ENCODE assay signal across 10 mouse cellular contexts in genomic region chr1:172431836-172432586, GRCm38 (mm10). TPM values are rescaled to one million over a fixed set of nuclear protein-coding genes. Genes with fewer than 3 reads are reported as not detected.
DNase-seq lines count a peak whose midpoint lies in the region; ATAC-seq and TF ChIP-seq lines count a peak whose summit lies in the region.
"Had no signal": no experiment of that assay in that cellular context is flagged by ENCODE, and none has a peak within 500 bp of the region (broad histone marks: within the 10 kb centered on the region; RNA-seq: fewer than 3 reads in every experiment).

No protein-coding gene starts in this region.

- 0 out of 2 replicates have a peak, but pooled peaks cover 2% of the 10 kb centered on the region for H3K4me1 ChIP-seq in liver, adult 2 months (ENCODE audit: control insufficient read depth, insufficient read depth, low read length)
- H3K4me1 ChIP-seq in liver, embryonic 12.5 days, result peaks cover 18% of the 10 kb centered on the region
- no peaks in the 10 kb centered on the region for H3K4me1 ChIP-seq in kidney, adult 2 months (ENCODE audit: control insufficient read depth, insufficient read depth, low read length)
- no peaks in the 10 kb centered on the region for H3K4me1 ChIP-seq in forebrain, embryonic 12.5 days
- H3K4me1 ChIP-seq: liver, embryonic 15.5 days had no signal

- no peak overlapping the region; the same call in 1 of the 2 replicates for H3K27ac ChIP-seq in liver, adult 2 months (replicated peaks; ENCODE audit: insufficient read depth, low read depth, low read length)
- H3K27ac ChIP-seq in liver, embryonic 12.5 days, result no peak overlapping the region
- peak overlapping the region; percentile 85 for H3K27ac ChIP-seq in kidney, adult 2 months (ENCODE audit: insufficient read depth, low read depth, low read length)
- no peak overlapping the region for H3K27ac ChIP-seq in left cerebral cortex, adult 2 months
- no peak overlapping the region for H3K27ac ChIP-seq in forebrain, embryonic 12.5 days
- H3K27ac ChIP-seq: liver, embryonic 15.5 days had no signal

- TF ChIP-seq POLR2A in liver, adult 2 months (IDR thresholded peaks at IDR 0.05; ENCODE audit: extremely low read depth, insufficient read depth, low read length), result no peak
- no peak for TF ChIP-seq POLR2A in kidney, adult 2 months (IDR thresholded peaks at IDR 0.05; ENCODE audit: low read depth, low read length)

- no peak; the same call in 1 of the 2 replicates for ATAC-seq in liver, embryonic 12.5 days
- no peak for ATAC-seq in forebrain, embryonic 12.5 days (ENCODE audit: low FRiP score)

- H3K36me3 ChIP-seq in liver, adult 2 months (ENCODE audit: control insufficient read depth, insufficient read depth, low read length), result no peaks in the 10 kb centered on the region
- no peaks in the 10 kb centered on the region for H3K36me3 ChIP-seq in liver, embryonic 12.5 days
- H3K36me3 ChIP-seq in kidney, adult 2 months (ENCODE audit: control insufficient read depth, insufficient read depth, low read length), result no peaks in the 10 kb centered on the region
- no peaks in the 10 kb centered on the region for H3K36me3 ChIP-seq in forebrain, embryonic 12.5 days (replicated peaks)
- H3K36me3 ChIP-seq: liver, embryonic 15.5 days had no signal

- H3K4me2 ChIP-seq in liver, embryonic 12.5 days, result no peak overlapping the region
- no peak overlapping the region for H3K4me2 ChIP-seq in forebrain, embryonic 12.5 days
- H3K4me2 ChIP-seq: liver, embryonic 15.5 days had no signal

- H3K4me3 ChIP-seq in liver, adult 2 months (ENCODE audit: insufficient read depth, low read depth, low read length), result no peak overlapping the region
- H3K4me3 ChIP-seq in liver, embryonic 12.5 days, result no peak overlapping the region
- no peak overlapping the region for H3K4me3 ChIP-seq in kidney, adult 2 months (ENCODE audit: insufficient read depth, low read depth, low read length)
- no peak overlapping the region for H3K4me3 ChIP-seq in left cerebral cortex, adult 2 months
- no peak overlapping the region for H3K4me3 ChIP-seq in forebrain, embryonic 12.5 days (replicated peaks)
- H3K4me3 ChIP-seq: liver, embryonic 15.5 days had no signal

- peak; percentile 58 for DNase-seq in liver, adult 2 months (ENCODE audit: extremely low read depth, low read depth, low spot score)
- DNase-seq in heart, adult 18-20 months, result peak; percentile 67 to 78
- peak; percentile 75 for DNase-seq in kidney, adult 2 months
- peak; percentile 45 for DNase-seq in ovary, postnatal 14 days (ENCODE audit: low spot score)
- DNase-seq in right cerebral cortex, postnatal 14 days, result no peak
- DNase-seq in left cerebral cortex, adult 2 months (ENCODE audit: extremely low spot score in 1 of 2, low spot score in 2 of 2), result no peak
- DNase-seq: right cerebral cortex, postnatal 25 days had no signal

- TF ChIP-seq CTCF in liver, adult 2 months (IDR thresholded peaks at IDR 0.05; ENCODE audit: low read depth, low read length), result no peak
- no peak for TF ChIP-seq CTCF in kidney, adult 2 months (conservative IDR thresholded peaks at IDR 0.05; ENCODE audit: insufficient read depth, insufficient read length, low read depth, low read length)
- no peak for TF ChIP-seq CTCF in left cerebral cortex, adult 2 months (IDR thresholded peaks at IDR 0.05)

- no peaks in the 10 kb centered on the region for H3K79me2 ChIP-seq in liver, adult 2 months (ENCODE audit: control insufficient read depth, insufficient read depth, low read length)

- H3K9me3 ChIP-seq in liver, embryonic 12.5 days (replicated peaks), result no peaks in the 10 kb centered on the region
- H3K9me3 ChIP-seq in forebrain, embryonic 12.5 days, result no peaks in the 10 kb centered on the region
- H3K9me3 ChIP-seq: liver, embryonic 15.5 days had no signal

- no peak overlapping the region for H3K9ac ChIP-seq in liver, adult 2 months (ENCODE audit: low read depth, low read length)
- no peak overlapping the region for H3K9ac ChIP-seq in liver, embryonic 12.5 days
- no peak overlapping the region for H3K9ac ChIP-seq in forebrain, embryonic 12.5 days
- H3K9ac ChIP-seq: liver, embryonic 15.5 days had no signal

- H3K27me3 ChIP-seq in liver, adult 2 months (ENCODE audit: control insufficient read depth, insufficient read depth, low read length), result no peaks in the 10 kb centered on the region
- 0 out of 2 replicates have a peak, but pooled peaks cover 3% of the 10 kb centered on the region for H3K27me3 ChIP-seq in liver, embryonic 12.5 days (replicated peaks)
- H3K27me3 ChIP-seq in kidney, adult 2 months (replicated peaks; ENCODE audit: control insufficient read depth, insufficient read depth, low read length), result no peaks in the 10 kb centered on the region
- H3K27me3 ChIP-seq in forebrain, embryonic 12.5 days, result no peaks in the 10 kb centered on the region
- H3K27me3 ChIP-seq: liver, embryonic 15.5 days had no signal

- WGBS in liver, adult 2 months, result 7% methylated on average over 4 of the region's 4 CpGs
- WGBS in liver, embryonic 12.5 days (ENCODE audit: insufficient replicate concordance), result 38% methylated on average over 4 of the region's 4 CpGs
- WGBS in kidney, adult 2 months, result 13% methylated on average over 4 of the region's 4 CpGs
- 63% methylated on average over 4 of the region's 4 CpGs for WGBS in forebrain, embryonic 12.5 days

- intact Hi-C loops in left cerebral cortex, adult 2 months (cut with DNase I), result no loop called here

RNA-seq across cellular contexts. Expression of gene Slamf9, which starts 43.1 kb away (rescaled TPM):
- total RNA-seq in liver, adult 2 months (2014; rRNA removed), result 0.87 and 0.92 TPM in 2 replicates
- polyA plus RNA-seq in liver, adult 2 months (2012; rRNA removed), result 0.17 and 0.53 TPM in 2 replicates
- 1.1 and 1.3 TPM in 2 replicates for polyA plus RNA-seq in liver, embryonic 12.5 days (2016; fragmentation: Nextera tagmentation; extraction: Ambion mirVana)
- total RNA-seq in heart, adult 18-20 months (2021), result 1 to 10 TPM; 1.2 to 2.2 TPM
- 19.2 and 20.2 TPM in 2 replicates for polyA plus RNA-seq in kidney, adult 2 months (2012; rRNA removed)
- total RNA-seq in left cerebral cortex, adult 2 months (2021), result under 1 TPM; 0.70 to 0.79 TPM
- 0.15 TPM in 1 of 2 replicates, not detected in the other for polyA plus RNA-seq in forebrain, embryonic 12.5 days (2016; fragmentation: Nextera tagmentation; extraction: Ambion mirVana)

RNA-seq across cellular contexts. Expression of gene Igsf9, which starts 49.6 kb away (rescaled TPM):
- total RNA-seq in liver, adult 2 months (2014; rRNA removed), result 0.27 and 0.28 TPM in 2 replicates
- polyA plus RNA-seq in liver, adult 2 months (2012; rRNA removed), result 0.55 and 0.80 TPM in 2 replicates
- polyA plus RNA-seq in liver, embryonic 12.5 days (2016; fragmentation: Nextera tagmentation; extraction: Ambion mirVana), result 3.9 and 4.2 TPM in 2 replicates
- under 1 TPM; 0.28 to 0.45 TPM for total RNA-seq in heart, adult 18-20 months (2021)
- polyA plus RNA-seq in kidney, adult 2 months (2012; rRNA removed), result 15.4 and 20.7 TPM in 2 replicates
- total RNA-seq in left cerebral cortex, adult 2 months (2021), result 10 to 100 TPM; 12.5 to 12.8 TPM
- polyA plus RNA-seq in forebrain, embryonic 12.5 days (2016; fragmentation: Nextera tagmentation; extraction: Ambion mirVana), result 102 TPM in 2 replicates

RNA-seq across cellular contexts. Expression of gene Pigm, which starts 55.7 kb away (rescaled TPM):
- total RNA-seq in liver, adult 2 months (2014; rRNA removed), result 3.6 and 3.7 TPM in 2 replicates
- polyA plus RNA-seq in liver, adult 2 months (2012; rRNA removed), result 2.9 and 4.4 TPM in 2 replicates
- polyA plus RNA-seq in liver, embryonic 12.5 days (2016; fragmentation: Nextera tagmentation; extraction: Ambion mirVana), result 4.3 TPM in 2 replicates
- total RNA-seq in heart, adult 18-20 months (2021), result 1 to 10 TPM; 3.2 to 4.2 TPM
- polyA plus RNA-seq in kidney, adult 2 months (2012; rRNA removed), result 4.9 and 5.6 TPM in 2 replicates
- total RNA-seq in left cerebral cortex, adult 2 months (2021), result 1 to 10 TPM; 9.3 to 9.8 TPM
- 10.9 and 11.5 TPM in 2 replicates for polyA plus RNA-seq in forebrain, embryonic 12.5 days (2016; fragmentation: Nextera tagmentation; extraction: Ambion mirVana)

Comparison
In these comparisons a context has a peak if more than half of its experiments do, and no peak if none do; other contexts are left out.
1. DNase-seq: peak in liver, adult 2 months (single experiment), heart, adult 18-20 months (2 of 2), kidney, adult 2 months (single experiment) and ovary, postnatal 14 days (single experiment); none in right cerebral cortex, postnatal 14 days (single experiment) and left cerebral cortex, adult 2 months (0 of 2).